ENCODE assay signal across 28 mouse cellular contexts in the genomic region with DNA sequence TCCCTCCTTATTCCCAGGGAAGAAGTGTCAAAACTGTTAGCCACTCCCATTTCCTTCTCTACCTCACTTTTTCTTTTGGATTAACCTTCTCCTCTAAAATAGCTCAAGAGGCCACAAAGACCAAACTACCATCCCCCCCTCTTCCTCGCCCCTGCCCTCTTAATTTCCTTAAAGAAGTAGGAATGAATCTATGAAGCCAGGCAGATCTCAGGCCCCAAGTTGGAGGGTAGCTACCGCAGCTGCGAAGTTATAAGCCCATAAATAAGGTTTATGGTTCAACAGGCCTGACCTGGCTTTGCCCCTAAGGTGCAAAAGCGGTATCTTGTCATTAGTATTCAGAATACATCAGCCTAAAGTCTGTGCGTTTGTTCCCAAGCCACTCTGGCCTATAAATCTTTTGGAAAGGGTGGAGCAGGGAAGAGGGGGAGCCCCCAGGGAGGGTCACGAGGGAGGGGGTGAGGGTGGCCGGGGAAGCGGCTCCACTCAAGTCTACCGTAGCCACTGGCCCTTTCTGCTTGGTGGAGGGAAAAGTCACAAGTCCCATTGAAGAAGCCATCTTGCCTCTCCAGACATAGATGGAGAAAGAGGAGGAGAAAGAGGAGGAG.
DNase-seq lines count a peak whose midpoint lies in the region; ATAC-seq lines count a peak whose summit lies in the region.
"Had no signal": no experiment of that assay in that cellular context is flagged by ENCODE, and none has a peak within 500 bp of the region (broad histone marks: within the 10 kb centered on the region; RNA-seq: fewer than 3 reads in every experiment).

No protein-coding gene starts in this region.

- no peak overlapping the region for H3K9ac ChIP-seq in hindbrain, embryonic 11.5 days (ENCODE audit: low read depth, low read length)
- no peak overlapping the region for H3K9ac ChIP-seq in hindbrain, embryonic 14.5 days
- H3K9ac ChIP-seq in midbrain, embryonic 11.5 days (ENCODE audit: low read length), result no peak overlapping the region
- no peak overlapping the region for H3K9ac ChIP-seq in midbrain, embryonic 15.5 days
- H3K9ac ChIP-seq in limb, embryonic 11.5 days (ENCODE audit: low read length), result no peak overlapping the region
- H3K9ac ChIP-seq: heart, embryonic 12.5 days; hindbrain, embryonic 15.5 days; intestine, embryonic 15.5 days; liver, embryonic 13.5 days had no signal

- 61% methylated on average over 9 of the region's 9 CpGs for WGBS in hindbrain, embryonic 11.5 days
- 33% methylated on average over 9 of the region's 9 CpGs for WGBS in hindbrain, embryonic 14.5 days
- 65% methylated on average over 9 of the region's 9 CpGs for WGBS in midbrain, embryonic 11.5 days
- WGBS in midbrain, embryonic 15.5 days, result 60% methylated on average over 9 of the region's 9 CpGs
- WGBS in limb, embryonic 11.5 days, result 9% methylated on average over 9 of the region's 9 CpGs

- ATAC-seq in hindbrain, embryonic 11.5 days (ENCODE audit: low FRiP score), result peak; percentile 86
- no peak for ATAC-seq in hindbrain, embryonic 14.5 days (ENCODE audit: low FRiP score)
- ATAC-seq in midbrain, embryonic 11.5 days (ENCODE audit: low FRiP score), result no peak
- no peak for ATAC-seq in midbrain, embryonic 15.5 days (replicated peaks)
- ATAC-seq in limb, embryonic 11.5 days (ENCODE audit: insufficient number of reproducible peaks, low FRiP score, low TSS enrichment, low read depth), result 0 out of 2 replicates have a peak, but pooled peaks have one; percentile 51
- ATAC-seq: forebrain, embryonic 16.5 days; intestine, embryonic 15.5 days; Patski had no signal

- no peaks in the 10 kb centered on the region for H3K9me3 ChIP-seq in hindbrain, embryonic 11.5 days (ENCODE audit: control insufficient read depth, low read length)
- H3K9me3 ChIP-seq in hindbrain, embryonic 14.5 days (ENCODE audit: control insufficient read depth, low read length), result no peaks in the 10 kb centered on the region
- no peaks in the 10 kb centered on the region for H3K9me3 ChIP-seq in midbrain, embryonic 11.5 days (ENCODE audit: control insufficient read depth, low read length)
- no peaks in the 10 kb centered on the region for H3K9me3 ChIP-seq in midbrain, embryonic 15.5 days
- H3K9me3 ChIP-seq in limb, embryonic 11.5 days (ENCODE audit: control insufficient read depth, low read length), result no peaks in the 10 kb centered on the region
- H3K9me3 ChIP-seq: hindbrain, embryonic 15.5 days; intestine, embryonic 15.5 days; liver, embryonic 13.5 days had no signal

- H3K27me3 ChIP-seq in hindbrain, embryonic 11.5 days (ENCODE audit: control insufficient read depth, insufficient read depth, low read length), result no peaks in the 10 kb centered on the region
- H3K27me3 ChIP-seq in hindbrain, embryonic 14.5 days (ENCODE audit: control insufficient read depth, insufficient read depth, low read length), result no peaks in the 10 kb centered on the region
- no peaks in the 10 kb centered on the region for H3K27me3 ChIP-seq in midbrain, embryonic 11.5 days (ENCODE audit: control insufficient read depth, insufficient read depth, low read length)
- no peaks in the 10 kb centered on the region for H3K27me3 ChIP-seq in midbrain, embryonic 15.5 days (replicated peaks)
- H3K27me3 ChIP-seq in limb, embryonic 11.5 days (ENCODE audit: control insufficient read depth, insufficient read depth, low read length), result no peaks in the 10 kb centered on the region
- H3K27me3 ChIP-seq: heart, embryonic 12.5 days; hindbrain, embryonic 15.5 days; intestine, embryonic 15.5 days; liver, embryonic 13.5 days; Patski had no signal

- no peak overlapping the region for H3K4me3 ChIP-seq in hindbrain, embryonic 11.5 days (ENCODE audit: low read depth, low read length)
- no peak overlapping the region for H3K4me3 ChIP-seq in hindbrain, embryonic 14.5 days (replicated peaks; ENCODE audit: low read length)
- H3K4me3 ChIP-seq in midbrain, embryonic 11.5 days (ENCODE audit: low read depth, low read length), result no peak overlapping the region
- H3K4me3 ChIP-seq in midbrain, embryonic 15.5 days, result no peak overlapping the region
- no peak overlapping the region for H3K4me3 ChIP-seq in limb, embryonic 11.5 days (ENCODE audit: low read depth, low read length)
- H3K4me3 ChIP-seq: heart, embryonic 12.5 days; hindbrain, embryonic 15.5 days; intestine, embryonic 15.5 days; layer of hippocampus, adult 2 months; liver, embryonic 13.5 days; myocyte had no signal

- DNase-seq in hindbrain, embryonic 11.5 days (ENCODE audit: low spot score), result no peak
- DNase-seq in hindbrain, embryonic 14.5 days (ENCODE audit: low spot score), result no peak
- peak; percentile 73 for DNase-seq in midbrain, embryonic 11.5 days (ENCODE audit: low spot score, missing footprints)
- DNase-seq in limb, embryonic 11.5 days (ENCODE audit: low spot score), result peak; percentile 57
- peak; percentile 42 for DNase-seq in yolk sac, embryonic 10.5 days (ENCODE audit: low spot score)
- DNase-seq in spleen, postnatal 14 days (ENCODE audit: low spot score in 2 of 2), result no peak
- DNase-seq in heart, postnatal 10 days, result no peak
- DNase-seq: cerebellum, adult 11 months; cerebellum, adult 9-11 months; gastrocnemius, postnatal 14 days; heart, adult 11 months; heart, postnatal 14 days; kidney, postnatal 14 days; liver, embryonic 13.5 days; lung, adult 2 months; lung, postnatal 14 days; midbrain, embryonic 14.5 days; retina, postnatal 1 day; right cerebral cortex, postnatal 25 days; thymus, postnatal 14 days had no signal

- no peak overlapping the region for H3K27ac ChIP-seq in hindbrain, embryonic 11.5 days (ENCODE audit: low read depth, low read length)
- H3K27ac ChIP-seq in hindbrain, embryonic 14.5 days, result no peak overlapping the region
- no peak overlapping the region for H3K27ac ChIP-seq in midbrain, embryonic 11.5 days (ENCODE audit: low read depth, low read length)
- H3K27ac ChIP-seq in midbrain, embryonic 15.5 days, result no peak overlapping the region
- no peak overlapping the region for H3K27ac ChIP-seq in limb, embryonic 11.5 days (replicated peaks; ENCODE audit: low read depth, low read length)
- H3K27ac ChIP-seq: hindbrain, embryonic 15.5 days; intestine, embryonic 15.5 days; layer of hippocampus, adult 2 months; liver, embryonic 13.5 days had no signal

- H3K36me3 ChIP-seq in hindbrain, embryonic 11.5 days (ENCODE audit: control insufficient read depth, insufficient read depth, low read length), result no peaks in the 10 kb centered on the region
- H3K36me3 ChIP-seq in hindbrain, embryonic 14.5 days (replicated peaks; ENCODE audit: control insufficient read depth, insufficient read depth), result no peaks in the 10 kb centered on the region
- H3K36me3 ChIP-seq in midbrain, embryonic 11.5 days (ENCODE audit: control insufficient read depth, insufficient read depth, low read length), result no peaks in the 10 kb centered on the region
- H3K36me3 ChIP-seq in midbrain, embryonic 15.5 days (replicated peaks), result no peaks in the 10 kb centered on the region
- H3K36me3 ChIP-seq in limb, embryonic 11.5 days (ENCODE audit: control insufficient read depth, insufficient read depth, low read length), result no peaks in the 10 kb centered on the region
- H3K36me3 ChIP-seq: heart, embryonic 12.5 days; hindbrain, embryonic 15.5 days; intestine, embryonic 15.5 days; liver, embryonic 13.5 days had no signal

- no peaks in the 10 kb centered on the region for H3K4me1 ChIP-seq in hindbrain, embryonic 11.5 days (replicated peaks; ENCODE audit: control insufficient read depth, insufficient read depth, low read length)
- H3K4me1 ChIP-seq in hindbrain, embryonic 14.5 days (replicated peaks; ENCODE audit: control insufficient read depth, insufficient read depth, low read length), result no peaks in the 10 kb centered on the region
- peaks cover 3% of the 10 kb centered on the region; the same call in 1 of the 2 replicates for H3K4me1 ChIP-seq in midbrain, embryonic 11.5 days (ENCODE audit: control insufficient read depth, insufficient read depth, low read length)
- no peaks in the 10 kb centered on the region for H3K4me1 ChIP-seq in midbrain, embryonic 15.5 days
- 0 out of 2 replicates have a peak, but pooled peaks cover 3% of the 10 kb centered on the region for H3K4me1 ChIP-seq in limb, embryonic 11.5 days (ENCODE audit: control insufficient read depth, insufficient read depth, low read length)
- H3K4me1 ChIP-seq: heart, embryonic 12.5 days; hindbrain, embryonic 15.5 days; intestine, embryonic 15.5 days; liver, embryonic 13.5 days had no signal

- intact Hi-C loops in heart, postnatal 10 days (cut with DNase I), result no loop called here

- no peak overlapping the region for H3K4me2 ChIP-seq in hindbrain, embryonic 11.5 days (replicated peaks; ENCODE audit: low read depth, low read length)
- no peak overlapping the region for H3K4me2 ChIP-seq in hindbrain, embryonic 14.5 days (replicated peaks)
- no peak overlapping the region for H3K4me2 ChIP-seq in midbrain, embryonic 11.5 days
- no peak overlapping the region for H3K4me2 ChIP-seq in midbrain, embryonic 15.5 days
- no peak overlapping the region for H3K4me2 ChIP-seq in limb, embryonic 11.5 days (ENCODE audit: low read depth, severe bottlenecking)
- H3K4me2 ChIP-seq: heart, embryonic 12.5 days; hindbrain, embryonic 15.5 days; intestine, embryonic 15.5 days; liver, embryonic 13.5 days had no signal

Comparison
In these comparisons a context has a peak if more than half of its experiments do, and no peak if none do; other contexts are left out.
1. ATAC-seq: peak in hindbrain, embryonic 11.5 days (single experiment) and limb, embryonic 11.5 days (single experiment); none in hindbrain, embryonic 14.5 days (single experiment), midbrain, embryonic 11.5 days (single experiment) and midbrain, embryonic 15.5 days (single experiment).
2. DNase-seq: peak in midbrain, embryonic 11.5 days (single experiment), limb, embryonic 11.5 days (single experiment) and yolk sac, embryonic 10.5 days (single experiment); none in hindbrain, embryonic 11.5 days (single experiment), hindbrain, embryonic 14.5 days (single experiment), spleen, postnatal 14 days (0 of 2) and heart, postnatal 10 days (0 of 2).